Mouse (Mus musculus) cortical plate, adult 2 months (tissue): ENCODE data around the gene Olfr467. TPM values are rescaled to one million over a fixed set of nuclear protein-coding genes. Genes with fewer than 3 reads are reported as not detected.
"Not testable (repeated sequence)": the region's sequence is repeated elsewhere in the genome, so short reads cannot be mapped to it uniquely, and the experiment has no call there.

Source experiments
- H3K27ac ChIP-seq: fragments of 200-500 bp; 2 replicates; pipeline ENCODE4 v1.5.1; 2012; ENCODE audit warnings: low read length, control low read depth, inconsistent platforms; ENCODE audit not compliant: insufficient read depth
- H3K4me1 ChIP-seq: fragments of 200-500 bp; 2 replicates; pipeline ENCODE4 v1.6.1; 2011; ENCODE audit warnings: low read length; ENCODE audit not compliant: control insufficient read depth, insufficient read depth
- H3K4me3 ChIP-seq: fragments of 200-500 bp; 2 replicates; pipeline ENCODE4 v1.5.1; 2011; ENCODE audit warnings: mild to moderate bottlenecking, low read length, control low read depth; ENCODE audit not compliant: insufficient read depth
- CTCF ChIP-seq: fragments of 200-500 bp; IDR thresholded peaks from 2 replicates; pipeline ENCODE4 v1.5.1; 2011; ENCODE audit warnings: mild to moderate bottlenecking, control low read depth, low read length; ENCODE audit not compliant: insufficient read depth; ENCODE audit errors: extremely low read depth
- POLR2A ChIP-seq: fragments of 200-500 bp; IDR thresholded peaks from 2 replicates; pipeline ENCODE4 v1.6.1; 2011; ENCODE audit warnings: mild to moderate bottlenecking, low read length, control low read depth; ENCODE audit not compliant: insufficient read depth; ENCODE audit errors: extremely low read depth
- polyA plus RNA-seq: library from polyadenylated mRNA; depleted of rRNA; stranded (reverse); fragments of >200 nt; gene quantifications from 2 replicates; pipeline ENCODE4 v1.2.3, GENCODE M21; 2012; rRNA removed

The Olfr467 gene
- polyA plus RNA-seq, 1 experiment: not detected

- no peak overlapping the region for H3K27ac ChIP-seq
- TF ChIP-seq CTCF: no peak
- no peak for TF ChIP-seq POLR2A
- no peak overlapping the region for H3K4me3 ChIP-seq
These were observed 29.7 kb downstream of the Olfr467 start for GRCm38 (mm10) chr7:107841719-107842118.

GRCm38 (mm10) chr7:107847390-107847789 is 35.3 kb downstream of the Olfr467 start, which contains the start of gene Olfr470:
TSS of gene Olfr470 (minus strand) at chr7:107847490.
- H3K27ac ChIP-seq, H3K4me1 ChIP-seq, H3K4me3 ChIP-seq: not testable (repeated sequence)

More at GRCm38 (mm10) chr7:107841719-107842118, 29.7 kb downstream of the Olfr467 start:
- no peaks in the 10 kb centered on the region for H3K4me1 ChIP-seq

Other genes with a start within 250 kb of the Olfr467 start
- gene Olfml1, start 244.8 kb upstream of the Olfr467 start, polyA plus RNA-seq: 12.4 and 13.4 TPM in 2 replicates
- 7.5 and 8.4 TPM in 2 replicates for gene Ppfibp2, start 217.1 kb upstream of the Olfr467 start, polyA plus RNA-seq
- not detected in 2 replicates for gene 5330417H12Rik, start 187.1 kb upstream of the Olfr467 start, polyA plus RNA-seq
- 0.19 and 0.23 TPM in 2 replicates for gene Cyb5r2, start 54.2 kb upstream of the Olfr467 start, polyA plus RNA-seq
- not detected in 2 replicates for gene Ovch2, start 11.1 kb upstream of the Olfr467 start, polyA plus RNA-seq
- not detected in 2 replicates for gene Olfr469, start 13.3 kb downstream of the Olfr467 start, polyA plus RNA-seq
- gene Olfr470, start 35.2 kb downstream of the Olfr467 start, polyA plus RNA-seq: not detected in 2 replicates
- not detected in 2 replicates for gene Olfr472, start 85.6 kb downstream of the Olfr467 start, polyA plus RNA-seq
- gene Olfr473, start 118.2 kb downstream of the Olfr467 start, polyA plus RNA-seq: not detected in 2 replicates
- gene Olfr474, start 142.4 kb downstream of the Olfr467 start, polyA plus RNA-seq: not detected in 2 replicates
- gene Olfr476, start 152.5 kb downstream of the Olfr467 start, polyA plus RNA-seq: not detected in 2 replicates
- not detected in 2 replicates for gene Olfr477, start 174.4 kb downstream of the Olfr467 start, polyA plus RNA-seq
- gene Olfr478, start 221.7 kb downstream of the Olfr467 start, polyA plus RNA-seq: not detected in 2 replicates
- gene Olfr479, start 238.4 kb downstream of the Olfr467 start, polyA plus RNA-seq: not detected in 2 replicates